Mouse (Mus musculus) megakaryocyte, adult 5-6 weeks (primary cell): ENCODE measurements around the gene Anxa6. TPM values are rescaled to one million over a fixed set of nuclear protein-coding genes. Genes with fewer than 3 reads are reported as not detected.
A peak's percentile ranks its signal among the peaks of the same experiment; 100 is the strongest.

Experiments used
- ATAC-seq: 2 replicates; pipeline ENCODE4 v1.8.0; 2016; ENCODE audit warnings: mild to moderate bottlenecking, inconsistent platforms; ENCODE audit not compliant: poor library complexity, severe bottlenecking
- total RNA-seq, 2 experiments: library from RNA; stranded (forward) in 1 of 2; stranded (reverse) in 1 of 2; fragments of 153-499, 151-499 nt in 1 of 2; fragments of 221-1000, 200-1000 nt in 1 of 2; gene quantifications; 2 replicates each; pipeline versions ENCODE4 v1.2.3 to v1.2.4; 2015 to 2017

Anxa6 gene
- total RNA-seq, 2 experiments from 2014 or later: 112 to 245 TPM

DNA sequence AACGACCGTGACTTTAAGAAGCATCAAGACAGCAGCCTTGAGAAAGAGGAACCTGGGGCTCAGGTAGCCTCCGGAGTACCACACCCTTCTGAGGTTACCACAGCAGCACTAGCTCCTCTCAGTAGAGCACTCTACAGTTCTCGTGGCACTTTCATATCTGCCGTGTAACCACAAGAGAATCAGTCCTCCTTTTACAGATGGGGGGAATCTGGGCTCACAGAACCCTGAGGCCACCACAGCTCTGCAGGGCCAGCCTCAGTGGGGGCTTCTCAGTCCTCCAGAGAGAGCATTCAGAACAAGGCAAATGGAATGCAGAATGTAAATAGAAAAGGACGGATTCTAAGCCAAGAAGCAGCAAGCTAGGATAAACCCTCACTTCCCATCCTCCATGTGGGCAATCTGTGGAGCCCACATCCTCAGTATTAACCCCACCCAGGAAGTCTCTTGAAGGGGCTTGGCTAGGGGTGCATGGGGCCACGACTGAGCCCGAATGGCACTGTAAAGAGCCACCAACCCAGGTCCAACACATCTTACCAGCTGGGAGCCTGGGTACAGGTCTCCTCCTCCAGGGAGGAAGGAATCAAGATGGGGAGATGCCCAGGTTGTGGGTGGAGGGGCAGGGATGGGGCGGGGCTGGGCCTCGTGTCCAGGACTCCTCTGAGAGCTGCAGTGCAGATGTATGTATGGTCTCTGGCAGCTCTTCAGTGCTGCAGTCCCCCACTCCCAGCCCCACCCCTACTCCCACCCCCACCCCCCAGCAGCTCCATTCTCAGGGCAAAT is 1.8 kb downstream of the Anxa6 start:
- ATAC-seq: peak; percentile 61

DNA sequence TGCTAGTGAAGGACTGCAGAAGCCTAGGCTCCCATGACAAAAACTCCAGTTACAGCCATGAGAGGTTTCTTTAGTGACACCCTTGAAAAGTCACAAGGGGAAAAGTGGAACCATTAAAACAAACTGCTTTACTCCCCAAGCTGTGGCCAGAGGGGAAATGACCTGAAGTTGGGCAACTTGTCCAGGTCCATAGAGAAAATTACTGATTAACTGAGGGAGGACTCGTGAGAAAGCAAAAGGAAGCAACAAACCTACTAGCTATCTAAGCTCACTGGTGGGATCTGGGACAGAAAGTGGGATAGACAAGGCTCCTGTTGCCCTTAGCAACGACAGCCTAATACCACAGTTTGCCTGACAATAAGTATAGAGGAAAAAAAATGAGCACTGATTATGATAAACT is 4.7 kb downstream of the Anxa6 start:
- ATAC-seq: no peak

GRCm38 (mm10) chr11:55027204-55027855 is 5.9 kb downstream of the Anxa6 start:
- no peak for ATAC-seq

DNA sequence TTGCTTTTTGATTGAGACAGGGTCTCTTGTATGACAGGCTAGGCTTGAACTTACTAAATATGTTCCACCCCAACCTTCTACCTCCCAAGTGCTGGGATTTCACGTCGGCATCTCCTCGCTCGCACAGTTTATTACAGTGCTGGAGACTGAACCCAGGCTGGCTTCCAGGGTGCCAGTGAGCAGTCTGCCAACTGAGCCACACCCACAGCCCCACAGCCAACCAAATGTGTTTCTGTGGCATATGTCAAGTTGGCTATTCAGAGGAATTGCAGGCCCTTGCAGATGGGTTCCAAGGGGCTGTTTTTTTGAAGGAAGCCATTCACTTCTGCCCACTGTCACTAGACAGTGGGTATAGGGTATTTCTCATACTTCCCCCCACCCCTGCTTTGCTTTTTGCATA is 7.3 kb downstream of the Anxa6 start:
- ATAC-seq: no peak

DNA sequence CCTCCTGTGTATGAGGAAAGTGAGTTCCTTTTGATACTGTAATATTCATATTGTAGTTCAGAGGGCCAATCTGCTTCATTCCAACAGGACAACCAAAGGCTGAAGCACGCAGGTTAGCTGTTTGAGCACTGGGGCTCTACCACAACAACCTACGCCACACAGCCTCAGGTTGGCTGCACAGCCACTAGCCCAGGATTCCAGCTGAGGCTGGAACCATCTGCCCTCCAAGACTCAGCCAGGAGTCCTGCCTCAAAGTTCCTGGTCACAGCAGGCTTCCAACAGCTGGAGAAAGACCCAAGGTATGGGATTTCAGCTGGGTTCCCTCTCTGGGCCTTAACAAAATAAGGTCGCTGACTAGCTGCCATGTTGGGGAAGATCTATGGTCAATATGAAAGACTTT is 9.7 kb downstream of the Anxa6 start:
- no peak for ATAC-seq

DNA sequence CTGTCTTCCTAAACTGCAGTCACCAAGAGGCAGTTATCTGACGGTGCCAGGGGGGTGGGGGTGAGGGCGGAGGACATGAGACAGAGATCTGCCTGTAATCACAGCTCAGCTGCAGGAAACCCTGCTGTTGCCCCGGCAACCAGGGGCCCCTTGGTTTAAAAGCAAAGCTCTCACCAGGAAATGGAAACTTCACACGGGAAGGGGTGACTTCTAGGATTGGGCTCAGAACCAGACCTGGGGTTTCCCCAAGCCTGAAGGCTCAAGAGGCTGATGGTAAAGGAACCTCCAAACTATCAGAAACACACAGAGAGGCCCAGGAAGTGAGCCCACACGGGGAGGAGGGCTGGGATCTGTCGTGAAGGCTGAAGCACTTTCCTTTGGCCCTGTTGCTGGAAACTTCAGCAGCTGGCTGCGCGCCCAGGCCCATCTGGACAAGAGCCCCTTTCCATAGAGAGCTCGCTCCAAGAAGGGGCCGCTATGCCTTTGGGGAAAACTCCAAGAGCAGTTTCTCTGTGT is 10.1 kb downstream of the Anxa6 start:
- ATAC-seq: peak; percentile 87

DNA sequence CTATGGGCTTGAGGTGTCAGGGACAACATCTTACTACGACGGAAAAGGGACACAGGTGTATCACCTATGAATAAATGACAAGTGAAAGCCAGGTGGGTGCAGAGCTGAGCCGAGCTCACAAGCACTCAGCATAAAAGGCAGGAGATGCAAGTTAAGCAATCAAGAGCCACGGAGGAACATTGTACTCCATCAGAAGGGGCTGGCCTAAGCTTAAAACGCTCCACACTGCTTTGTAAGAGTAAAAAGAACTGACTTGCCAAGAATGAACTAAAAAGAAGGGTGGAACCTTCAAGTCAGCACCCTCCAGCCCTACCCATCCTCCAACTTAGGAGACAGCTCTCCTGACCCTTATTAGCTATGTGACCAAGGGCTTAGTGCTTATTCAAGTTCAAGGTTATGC is 10.7 kb downstream of the Anxa6 start:
- ATAC-seq: no peak

DNA sequence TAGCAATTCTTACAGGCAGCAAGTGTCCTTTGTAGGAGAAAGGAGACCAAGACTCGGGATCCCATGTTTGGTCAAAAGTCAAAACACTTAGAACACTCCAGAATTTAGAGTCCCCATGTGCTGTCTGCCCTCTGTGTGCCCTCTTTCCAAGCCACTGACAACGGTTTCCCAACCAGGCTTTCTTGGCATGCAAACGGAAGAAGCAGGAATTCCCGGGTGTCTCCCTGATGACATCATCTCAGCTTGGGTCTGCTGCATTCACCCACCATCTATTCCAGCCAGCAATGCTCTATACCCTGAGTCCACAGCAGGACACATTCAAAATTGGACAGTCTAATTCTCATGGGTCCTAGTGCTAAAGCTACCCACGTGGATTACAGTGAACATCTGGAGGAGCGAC is 11.4 kb downstream of the Anxa6 start:
- no peak for ATAC-seq

- ATAC-seq: no peak
Measured at GRCm38 (mm10) chr11:55021458-55021857, 11.8 kb downstream of the Anxa6 start.

- no peak for ATAC-seq
Measured at GRCm38 (mm10) chr11:55019711-55020110, 13.5 kb downstream of the Anxa6 start.

DNA sequence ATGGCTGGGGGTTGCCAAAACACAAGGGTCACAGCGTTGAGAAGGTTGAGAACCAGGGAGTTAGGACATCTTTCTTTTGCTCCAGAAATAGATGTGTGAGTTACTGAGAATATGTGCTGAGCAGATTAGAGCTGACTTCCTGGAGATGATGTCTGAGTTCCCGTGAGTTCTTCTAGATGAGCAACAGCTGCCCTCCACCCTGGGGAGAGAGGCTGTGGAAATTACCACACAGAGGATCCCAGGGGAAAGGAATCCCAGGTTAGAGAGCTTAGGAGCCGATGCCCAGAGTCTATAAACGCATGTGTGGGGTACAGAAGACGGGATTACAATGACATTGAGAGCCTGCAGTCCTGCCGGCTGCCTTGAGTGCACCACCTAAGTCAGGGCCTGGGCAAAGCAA is 15.2 kb downstream of the Anxa6 start:
- ATAC-seq: no peak

DNA sequence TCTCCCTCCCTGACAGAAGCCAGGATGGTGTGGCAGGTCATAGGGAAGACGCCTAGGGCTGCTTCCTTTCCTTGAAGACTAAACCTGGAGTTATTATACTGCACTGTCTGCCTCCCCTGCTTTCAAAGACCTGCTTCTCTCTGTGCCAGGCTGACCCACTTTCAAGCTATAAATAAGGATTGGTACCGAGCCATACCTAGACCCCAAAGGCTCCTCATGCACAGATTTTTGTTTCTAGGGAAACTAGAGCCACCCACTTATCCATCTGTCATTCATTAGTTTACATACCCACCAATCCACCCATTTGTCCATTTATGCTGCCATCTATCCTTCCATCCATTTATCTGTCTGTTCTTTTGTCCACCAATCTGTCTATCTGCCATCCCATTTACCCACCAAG is 16.0 kb downstream of the Anxa6 start:
- ATAC-seq: no peak

DNA sequence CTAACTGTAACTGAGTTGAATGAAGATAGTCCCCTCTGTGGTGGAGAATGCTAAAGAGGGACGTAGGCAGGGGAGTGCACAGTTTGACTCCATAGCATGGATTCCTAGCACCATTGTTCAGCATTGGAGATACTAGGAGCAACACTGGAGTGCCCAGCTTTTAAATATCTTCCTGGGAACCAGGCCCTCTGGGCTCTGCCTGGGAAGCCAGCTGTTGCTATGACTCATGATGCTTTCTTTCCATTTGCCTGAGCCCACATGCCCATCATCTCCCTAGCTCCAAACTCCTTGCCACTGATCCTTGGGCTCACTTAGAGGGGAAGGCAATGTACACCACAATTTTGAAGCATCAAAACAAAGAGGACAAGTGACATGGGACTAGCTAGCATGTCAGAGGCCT is 16.5 kb downstream of the Anxa6 start:
- no peak for ATAC-seq

GRCm38 (mm10) chr11:55015831-55016241 is 17.4 kb downstream of the Anxa6 start:
- ATAC-seq: no peak

DNA sequence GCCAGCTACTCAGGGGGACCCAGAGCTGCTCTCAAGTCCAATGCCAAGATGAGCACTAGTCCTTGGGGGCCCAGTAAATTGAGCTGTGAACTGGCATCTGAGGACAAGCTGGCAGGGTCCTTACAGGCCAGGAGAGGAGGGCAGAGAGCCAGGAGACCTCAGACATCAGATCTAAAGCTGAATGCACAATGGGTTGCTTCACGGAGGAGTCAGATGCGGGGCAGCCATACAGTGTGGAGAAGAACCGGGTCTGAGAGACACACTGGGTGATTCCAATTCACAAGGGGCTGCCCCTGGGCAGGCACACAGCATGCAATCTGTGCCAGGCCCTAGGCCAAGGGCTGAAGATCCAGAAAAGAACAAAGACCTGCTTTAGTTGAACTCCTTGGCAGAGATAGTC is 18.0 kb downstream of the Anxa6 start:
- ATAC-seq: no peak

GRCm38 (mm10) chr11:55013802-55014201 is 19.4 kb downstream of the Anxa6 start:
- no peak for ATAC-seq

DNA sequence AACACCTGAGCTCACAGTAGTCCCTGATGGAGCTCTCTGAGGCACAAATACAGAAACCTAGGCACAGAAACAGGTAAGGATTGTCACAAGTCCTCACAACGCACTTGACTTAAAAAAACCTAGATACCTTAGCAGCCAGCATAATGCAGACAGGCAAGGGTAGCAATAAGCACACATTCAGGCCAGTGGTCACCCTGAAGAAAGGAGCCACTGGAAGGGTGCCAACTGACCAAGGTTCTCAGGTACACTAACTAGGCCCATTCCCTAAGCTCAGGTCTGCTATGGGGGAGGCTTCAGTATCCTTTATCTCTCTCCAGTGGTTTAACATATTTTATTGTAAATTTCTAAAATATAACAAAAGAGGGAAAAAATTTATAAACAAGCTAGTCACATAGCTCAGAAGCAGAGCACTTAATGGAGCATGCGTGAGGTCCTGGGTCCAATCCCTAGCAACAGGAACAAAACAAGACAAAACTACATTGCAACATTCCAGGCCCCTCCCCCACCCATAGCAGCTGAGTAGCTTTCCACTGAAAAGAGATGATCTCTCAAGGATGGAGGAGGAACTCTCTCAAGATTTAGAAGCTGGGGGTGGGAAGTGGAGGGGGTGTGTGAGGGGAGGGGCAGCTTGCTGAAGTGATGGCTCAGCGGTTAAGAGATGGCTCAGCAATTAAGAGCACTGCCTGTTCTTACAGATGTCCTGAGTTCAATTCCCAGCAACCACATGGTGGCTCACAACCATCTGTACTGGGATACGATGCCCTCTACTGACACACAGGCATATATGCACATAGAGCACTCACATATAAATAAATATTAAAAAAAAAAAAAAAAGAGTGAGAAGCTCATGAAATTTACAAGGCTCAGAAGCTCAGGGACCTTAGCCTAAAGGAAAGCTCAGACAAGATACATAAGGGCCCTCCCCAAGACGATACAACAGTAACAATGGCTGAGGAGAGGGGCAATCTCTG is 20.4 kb downstream of the Anxa6 start:
- peak; percentile 35; the same call in 1 of the 2 replicates for ATAC-seq

DNA sequence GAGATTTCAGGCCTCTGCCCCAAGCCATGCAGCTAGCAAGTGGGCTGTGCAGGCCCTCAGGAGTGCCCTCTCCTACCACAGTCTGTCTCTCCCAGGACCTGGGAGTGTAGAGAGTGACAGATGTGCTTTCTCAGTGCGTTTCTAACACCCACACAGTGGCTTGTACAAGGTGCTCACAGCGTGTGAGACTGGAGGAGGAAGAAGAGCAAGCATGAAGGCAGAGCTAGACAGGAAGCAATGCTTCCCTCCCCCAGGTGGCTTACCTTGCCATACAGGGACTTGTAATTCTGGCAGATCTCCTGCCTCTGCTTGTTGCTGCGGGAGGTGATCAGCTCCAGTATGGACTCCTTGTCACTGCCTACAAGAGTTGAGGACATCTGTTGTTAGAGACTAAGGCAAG is 21.8 kb downstream of the Anxa6 start:
- no peak for ATAC-seq

DNA sequence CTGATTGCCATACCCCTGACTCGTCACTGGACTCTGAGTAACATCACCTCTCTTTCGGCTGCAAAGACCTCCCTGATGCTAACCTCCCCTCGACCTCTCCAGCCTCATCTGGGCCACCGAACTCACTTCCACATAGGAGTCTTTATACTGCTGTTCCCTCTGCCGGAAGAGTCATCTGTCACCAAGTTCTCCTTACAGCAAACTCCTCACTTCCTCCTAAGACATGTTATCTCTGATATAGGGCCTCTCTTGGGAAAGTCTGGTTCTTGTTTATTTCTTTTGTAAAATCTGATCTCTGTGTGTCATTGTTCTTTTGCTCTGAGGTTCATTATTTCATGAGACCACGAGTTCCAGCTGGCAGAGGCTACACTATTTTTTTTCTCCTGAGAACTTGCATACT is 25.0 kb downstream of the Anxa6 start:
- ATAC-seq: peak; percentile 60

GRCm38 (mm10) chr11:55005684-55006083 is 27.6 kb downstream of the Anxa6 start:
- ATAC-seq: no peak

- peak; percentile 74 for ATAC-seq
Measured at GRCm38 (mm10) chr11:55004970-55005502, 28.2 kb downstream of the Anxa6 start.
